In the genomic region with DNA sequence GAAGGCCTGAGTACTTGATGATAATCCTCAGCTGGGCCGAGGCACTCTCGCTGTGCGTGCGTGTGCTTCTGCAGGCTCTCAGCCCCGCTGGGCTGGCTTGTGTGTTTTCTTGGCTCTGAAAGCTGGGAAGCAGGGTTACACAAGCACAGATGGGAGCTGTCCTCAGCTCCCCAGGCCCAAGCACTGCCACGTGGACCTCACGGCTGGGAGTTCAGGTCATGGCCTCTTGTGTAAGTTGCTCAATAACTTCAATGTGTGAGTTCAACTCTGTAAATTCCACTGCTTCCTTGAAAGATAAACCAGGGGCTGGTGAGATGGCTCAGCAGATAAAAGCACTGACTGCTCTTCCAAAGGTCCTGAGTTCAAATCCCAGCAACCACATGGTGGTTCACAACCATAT, we compare ENCODE assay signal across 9 mouse cellular contexts. TPM values are rescaled to one million over a fixed set of nuclear protein-coding genes. Genes with fewer than 3 reads are reported as not detected.
A peak's percentile ranks its signal among the peaks of the same experiment; 100 is the strongest.
DNase-seq lines count a peak whose midpoint lies in the region; ATAC-seq and TF ChIP-seq lines count a peak whose summit lies in the region.
"Had no signal": no experiment of that assay in that cellular context is flagged by ENCODE, and none has a peak within 500 bp of the region (broad histone marks: within the 10 kb centered on the region; RNA-seq: fewer than 3 reads in every experiment).

No protein-coding gene starts in this region.

- no peaks in the 10 kb centered on the region for H3K9me3 ChIP-seq in kidney, postnatal 0 days (replicated peaks; ENCODE audit: low read length)

- H3K9ac ChIP-seq in kidney, postnatal 0 days (ENCODE audit: low read depth, low read length), result no peak overlapping the region

- H3K4me2 ChIP-seq in kidney, postnatal 0 days (ENCODE audit: low read length), result no peak overlapping the region

- ATAC-seq in kidney, postnatal 0 days (replicated peaks; ENCODE audit: low FRiP score, low read depth), result peak; percentile 41; the same call in 1 of the 2 replicates

- peak; percentile 36 for DNase-seq in embryo, embryonic 11 days
- no peak for DNase-seq in embryo, embryonic 9.5 days (ENCODE audit: extremely low spot score)
- DNase-seq in gastrocnemius, postnatal 36 days, result peak; percentile 51 to 70
- peak; percentile 48 for DNase-seq in kidney, postnatal 0 days (ENCODE audit: low spot score)
- DNase-seq in lung, postnatal 36 days, result peak; percentile 88
- no peak for DNase-seq in thymus, postnatal 14 days
- no peak for DNase-seq in frontal cortex, adult 2 months (ENCODE audit: extremely low spot score in 1 of 2, low spot score in 1 of 2)
- DNase-seq in T-cell, adult 2 months (ENCODE audit: low spot score), result no peak
- DNase-seq: cerebellum, adult 11 months had no signal

- H3K27me3 ChIP-seq in kidney, postnatal 0 days (ENCODE audit: insufficient read depth, low read length), result no peaks in the 10 kb centered on the region

- 55% methylated on average over 7 of the region's 7 CpGs for WGBS in kidney, postnatal 0 days

- H3K36me3 ChIP-seq in kidney, postnatal 0 days (ENCODE audit: insufficient read depth, low read length), result no peaks in the 10 kb centered on the region

- intact Hi-C loops in gastrocnemius, postnatal 36 days (cut with DNase I), result no loop called here

- no peaks in the 10 kb centered on the region for H3K4me1 ChIP-seq in kidney, postnatal 0 days (replicated peaks; ENCODE audit: insufficient read depth, low read length)

- H3K27ac ChIP-seq in kidney, postnatal 0 days, result peak overlapping the region; percentile 56; the same call in 1 of the 2 replicates

- H3K4me3 ChIP-seq in kidney, postnatal 0 days (replicated peaks; ENCODE audit: low read depth, low read length), result no peak overlapping the region

- no peak for TF ChIP-seq CTCF in kidney, postnatal 0 days (IDR thresholded peaks at IDR 0.05; ENCODE audit: low read depth)

RNA-seq across cellular contexts. Expression of gene B4galt1, which starts 24.9 kb away (rescaled TPM):
- 10 to 100 TPM; 28.1 to 29.9 TPM for total RNA-seq in gastrocnemius, postnatal 36 days (2021)
- 35.9 and 38.9 TPM in 2 replicates for polyA plus RNA-seq in kidney, postnatal 0 days (2015; fragmentation: Nextera tagmentation; extraction: Ambion mirVana)
- polyA plus RNA-seq in frontal cortex, adult 2 months (2012; rRNA removed), result 4.7 and 5.2 TPM in 2 replicates

Comparison
In these comparisons a context has a peak if more than half of its experiments do, and no peak if none do; other contexts are left out.
1. DNase-seq: peak in embryo, embryonic 11 days (single experiment), gastrocnemius, postnatal 36 days (2 of 2), kidney, postnatal 0 days (single experiment) and lung, postnatal 36 days (single experiment); none in embryo, embryonic 9.5 days (single experiment), thymus, postnatal 14 days (single experiment), frontal cortex, adult 2 months (0 of 2) and T-cell, adult 2 months (single experiment).